Mouse (Mus musculus) G1E (cell line): ENCODE measurements at regions not wholly inside any gene's neighbourhood (a gene's known extent, or its start where the extent isn't known, plus 50 kb on each side); places are given as distances from the start of the nearest gene placed in this dataset.

ENCODE experiments used
- ATAC-seq: 2 replicates; pipeline ENCODE4 v1.8.0; 2016; ENCODE audit warnings: mild to moderate bottlenecking; ENCODE audit not compliant: insufficient number of reproducible peaks, poor library complexity, low FRiP score, severe bottlenecking; ENCODE audit errors: extremely low read depth
- DNase-seq: peaks from one replicate; pipeline ENCODE4 v3.0.0; 2012; ENCODE audit warnings: low spot score
- H3K27me3 ChIP-seq: 2 replicates; pipeline ENCODE4 v1.6.1; 2012; ENCODE audit warnings: mild to moderate bottlenecking, low read length, inconsistent platforms; ENCODE audit not compliant: insufficient read depth
- H3K36me3 ChIP-seq: replicated peaks from 2 replicates; pipeline ENCODE3; 2012; ENCODE audit warnings: mild to moderate bottlenecking, inconsistent platforms
- H3K4me1 ChIP-seq: 2 replicates; pipeline ENCODE4 v1.6.1; 2012; ENCODE audit warnings: low read depth, low read length, inconsistent platforms, mixed read lengths; ENCODE audit not compliant: insufficient read depth
- H3K4me3 ChIP-seq: 2 replicates; pipeline ENCODE4 v1.5.1; 2012; ENCODE audit warnings: low read depth, mild to moderate bottlenecking, inconsistent platforms, low read length, moderate library complexity, mixed read lengths
- H3K9me3 ChIP-seq: replicated peaks from 2 replicates; pipeline ENCODE4 v1.6.1; 2012; ENCODE audit warnings: inconsistent platforms
- CTCF ChIP-seq: IDR thresholded peaks from 2 replicates; pipeline ENCODE4 v1.5.1; 2012; ENCODE audit warnings: low read depth, low read length, inconsistent platforms, mixed read lengths
- GATA1 ChIP-seq: IDR thresholded peaks from 2 replicates; pipeline ENCODE4 v1.6.1; 2012; ENCODE audit warnings: borderline replicate concordance, low read length, inconsistent platforms, mixed read lengths
- GATA2 ChIP-seq: IDR thresholded peaks from 2 replicates; pipeline ENCODE4 v1.6.1; 2012; ENCODE audit warnings: low read depth, low read length, inconsistent platforms, borderline replicate concordance
- POLR2AphosphoS5 ChIP-seq: IDR thresholded peaks from 2 replicates; pipeline ENCODE4 v1.6.1; 2012; ENCODE audit warnings: low read depth, low read length, inconsistent platforms; ENCODE audit not compliant: insufficient replicate concordance
- TAL1 ChIP-seq: conservative IDR thresholded peaks from 2 replicates; pipeline ENCODE4 v1.6.1; 2012; ENCODE audit warnings: low read depth, low read length, inconsistent platforms, mixed read lengths

GRCm38 (mm10) chr16:30786060-30786459 lies 186.5 kb downstream of the Fam43a start:
- no peaks in the 10 kb centered on the region; the same call in 1 of the 2 replicates for H3K4me1 ChIP-seq
- ATAC-seq: no peak

GRCm38 (mm10) chr16:30787351-30787750 lies 187.8 kb downstream of the Fam43a start:
- TF ChIP-seq TAL1 (no peak), POLR2AphosphoS5 (no peak), CTCF (no peak), GATA2 (no peak), GATA1 (no peak)
- no peak overlapping the region for H3K4me3 ChIP-seq
- no peak for DNase-seq

More at GRCm38 (mm10) chr16:30786060-30786459, 186.5 kb downstream of the Fam43a start:
- Histone ChIP-seq H3K4me3 (no peak overlapping the region), H3K9me3 (no peaks in the 10 kb centered on the region), H3K27me3 (peaks cover 25% of the 10 kb centered on the region), H3K36me3 (no peaks in the 10 kb centered on the region)
- DNase-seq: no peak
- TF ChIP-seq GATA1 (no peak), TAL1 (no peak), CTCF (no peak), GATA2 (no peak), POLR2AphosphoS5 (no peak)

GRCm38 (mm10) chr16:30788321-30788781 lies 188.8 kb downstream of the Fam43a start:
- H3K36me3 ChIP-seq: no peaks in the 10 kb centered on the region
- no peak for DNase-seq
- H3K27me3 ChIP-seq: peaks cover 28% of the 10 kb centered on the region
- no peaks in the 10 kb centered on the region for H3K9me3 ChIP-seq
- ATAC-seq: no peak
- TF ChIP-seq POLR2AphosphoS5 (no peak), TAL1 (no peak), CTCF (no peak), GATA1 (no peak), GATA2 (no peak)
- H3K4me3 ChIP-seq: no peak overlapping the region
- no peaks in the 10 kb centered on the region; the same call in 1 of the 2 replicates for H3K4me1 ChIP-seq

More at GRCm38 (mm10) chr16:30787351-30787750, 187.8 kb downstream of the Fam43a start:
- no peaks in the 10 kb centered on the region; the same call in 1 of the 2 replicates for H3K4me1 ChIP-seq
- ATAC-seq: no peak
- peaks cover 27% of the 10 kb centered on the region for H3K27me3 ChIP-seq
- H3K36me3 ChIP-seq: no peaks in the 10 kb centered on the region
- no peaks in the 10 kb centered on the region for H3K9me3 ChIP-seq

- no peaks in the 10 kb centered on the region for H3K36me3 ChIP-seq
- peaks cover 29% of the 10 kb centered on the region for H3K27me3 ChIP-seq
- no peaks in the 10 kb centered on the region for H3K9me3 ChIP-seq
- H3K4me1 ChIP-seq: no peaks in the 10 kb centered on the region; the same call in 1 of the 2 replicates
- no peak overlapping the region for H3K4me3 ChIP-seq
- TF ChIP-seq GATA2 (no peak), CTCF (no peak), TAL1 (no peak), GATA1 (no peak), POLR2AphosphoS5 (no peak)
- DNase-seq (no peak), ATAC-seq (no peak)
Observed at GRCm38 (mm10) chr16:30788944-30789781, 189.6 kb downstream of the Fam43a start.

- Histone ChIP-seq H3K9me3 (no peaks in the 10 kb centered on the region), H3K4me3 (no peak overlapping the region), H3K4me1 (no peaks in the 10 kb centered on the region; the same call in 1 of the 2 replicates), H3K27me3 (peaks cover 29% of the 10 kb centered on the region), H3K36me3 (no peaks in the 10 kb centered on the region)
- DNase-seq (no peak), ATAC-seq (no peak)
- no peak for TF ChIP-seq CTCF
Observed at GRCm38 (mm10) chr16:30790036-30790435, 190.5 kb downstream of the Fam43a start.

- no peak for DNase-seq
Observed at GRCm38 (mm10) chr16:30790551-30791001, 191.1 kb downstream of the Fam43a start.

More at GRCm38 (mm10) chr16:30790551-30791001, 191.1 kb downstream of the Fam43a start:
- no peak overlapping the region for H3K4me3 ChIP-seq
- no peaks in the 10 kb centered on the region for H3K9me3 ChIP-seq
- no peak for ATAC-seq
- no peaks in the 10 kb centered on the region for H3K36me3 ChIP-seq
- peaks cover 31% of the 10 kb centered on the region for H3K27me3 ChIP-seq
- no peaks in the 10 kb centered on the region; the same call in 1 of the 2 replicates for H3K4me1 ChIP-seq
- no peak for TF ChIP-seq TAL1
- TF ChIP-seq GATA1: no peak
- TF ChIP-seq GATA2: no peak
- TF ChIP-seq POLR2AphosphoS5: no peak
- no peak for TF ChIP-seq CTCF
